Mouse (Mus musculus) forebrain, embryonic 16.5 days (tissue): ENCODE measurements around the gene Olfr56. TPM values are rescaled to one million over a fixed set of nuclear protein-coding genes. Genes with fewer than 3 reads are reported as not detected.

ENCODE experiments used
- ATAC-seq: fragments of 200-750 bp; cut with Nextera tagmentation; 2 replicates; pipeline ENCODE4 v1.8.0; 2017; ENCODE audit warnings: mild to moderate bottlenecking, moderate library complexity
- H3K27ac ChIP-seq: fragments of 300-500 bp; sonication (generic); 2 replicates; pipeline ENCODE4 v1.5.1; 2014; ENCODE audit warnings: low read length, control low read depth
- H3K27me3 ChIP-seq: fragments of 300-500 bp; sonication (generic); replicated peaks from 2 replicates; pipeline ENCODE4 v1.6.1; 2014; ENCODE audit warnings: low read length; ENCODE audit not compliant: control insufficient read depth, insufficient read depth
- H3K36me3 ChIP-seq: fragments of 300-500 bp; sonication (generic); 2 replicates; pipeline ENCODE4 v1.6.1; 2014; ENCODE audit not compliant: control insufficient read depth, insufficient read depth
- H3K4me1 ChIP-seq: fragments of 300-500 bp; sonication (generic); replicated peaks from 2 replicates; pipeline ENCODE4 v1.6.1; 2014; ENCODE audit warnings: low read length; ENCODE audit not compliant: control insufficient read depth, insufficient read depth
- H3K4me2 ChIP-seq: fragments of 300-500 bp; sonication (generic); 2 replicates; pipeline ENCODE4 v1.6.1; 2014; ENCODE audit warnings: mild to moderate bottlenecking, low read length, control low read depth
- H3K4me3 ChIP-seq: fragments of 300-500 bp; sonication (generic); replicated peaks from 2 replicates; pipeline ENCODE4 v1.5.1; 2014; ENCODE audit warnings: mild to moderate bottlenecking, low read length, control low read depth
- H3K9ac ChIP-seq: fragments of 300-500 bp; sonication (generic); replicated peaks from 2 replicates; pipeline ENCODE4 v1.6.1; 2014; ENCODE audit warnings: low read depth, low read length, control low read depth
- H3K9me3 ChIP-seq: fragments of 300-500 bp; sonication (generic); 2 replicates; pipeline ENCODE4 v1.6.1; 2016; ENCODE audit warnings: low read length; ENCODE audit not compliant: control insufficient read depth
- WGBS: fragments of 180-500 bp; shearing (Covaris S2); extraction: QIAGEN DNeasy Blood & Tissue Kit; methylation state at CpG from one replicate; pipeline ENCODE4 v1.1.7; 2014; 5-methylcytosine and 5-hydroxymethylcytosine counted together
- polyA plus RNA-seq: library from polyadenylated mRNA; unstranded; fragments of >200 nt; fragmentation: Nextera tagmentation; extraction: Ambion mirVana; gene quantifications from 2 replicates; pipeline ENCODE4 v1.2.1, GENCODE M21; 2015

Olfr56 gene
- polyA plus RNA-seq, 1 experiment from 2014 or later = not detected

DNA sequence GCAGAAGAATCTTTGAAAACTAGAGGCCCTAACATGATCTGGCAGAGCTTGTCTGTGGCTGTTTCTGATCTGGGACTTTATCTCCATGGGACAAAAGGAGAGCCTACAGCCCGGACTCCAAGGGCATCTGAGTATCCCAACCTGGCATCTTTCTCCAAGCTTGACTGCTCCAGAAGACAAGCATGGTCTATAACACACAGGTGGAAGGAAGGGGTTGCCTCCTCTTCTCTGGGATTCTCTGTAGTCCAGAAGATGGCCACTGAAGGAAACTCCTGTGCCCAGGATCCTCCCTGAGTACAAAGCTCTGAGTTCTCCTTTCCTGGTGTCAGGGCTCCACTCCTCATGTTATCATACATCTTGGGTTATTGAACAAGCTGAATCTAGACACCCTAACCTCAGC lies 101.9 kb downstream of the Olfr56 start:
- Histone ChIP-seq H3K9me3 (no peaks in the 10 kb centered on the region), H3K4me3 (no peak overlapping the region)
- 91% methylated on average over 1 of the region's 1 CpGs for WGBS

DNA sequence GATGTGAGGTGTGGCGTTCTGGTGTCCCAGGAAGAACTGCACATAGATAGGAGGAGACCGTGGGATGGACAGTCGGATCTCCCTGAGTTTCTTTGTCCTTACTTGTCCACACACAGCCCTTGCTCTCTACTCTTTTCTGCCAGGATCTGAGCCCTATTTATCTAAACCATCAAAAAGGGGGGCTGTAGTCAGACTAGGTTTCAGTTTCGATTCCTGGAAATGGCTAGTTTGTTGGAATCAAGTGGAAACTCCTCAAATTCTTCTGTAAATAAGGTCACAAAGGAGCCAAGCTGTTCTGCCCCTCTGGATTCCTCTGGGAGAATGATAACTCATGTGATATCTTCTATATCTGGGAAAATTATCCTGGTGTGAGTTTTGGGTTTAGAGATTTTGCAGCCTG lies 102.7 kb downstream of the Olfr56 start:
- no peak overlapping the region for H3K4me2 ChIP-seq
- no peak overlapping the region for H3K4me3 ChIP-seq
- no peak overlapping the region for H3K27ac ChIP-seq
- no peaks in the 10 kb centered on the region for H3K4me1 ChIP-seq
- H3K27me3 ChIP-seq = no peaks in the 10 kb centered on the region
- ATAC-seq = no peak
- H3K9ac ChIP-seq = no peak overlapping the region
- no peaks in the 10 kb centered on the region for H3K9me3 ChIP-seq
- H3K36me3 ChIP-seq = no peaks in the 10 kb centered on the region
- 89% methylated on average over 4 of the region's 4 CpGs for WGBS

More for the DNA sequence above, 101.9 kb downstream of the Olfr56 start:
- H3K4me1 ChIP-seq = no peaks in the 10 kb centered on the region
- H3K4me2 ChIP-seq = no peak overlapping the region
- H3K27ac ChIP-seq = no peak overlapping the region
- H3K27me3 ChIP-seq = no peaks in the 10 kb centered on the region
- no peak for ATAC-seq
- H3K36me3 ChIP-seq = no peaks in the 10 kb centered on the region
- H3K9ac ChIP-seq = no peak overlapping the region

DNA sequence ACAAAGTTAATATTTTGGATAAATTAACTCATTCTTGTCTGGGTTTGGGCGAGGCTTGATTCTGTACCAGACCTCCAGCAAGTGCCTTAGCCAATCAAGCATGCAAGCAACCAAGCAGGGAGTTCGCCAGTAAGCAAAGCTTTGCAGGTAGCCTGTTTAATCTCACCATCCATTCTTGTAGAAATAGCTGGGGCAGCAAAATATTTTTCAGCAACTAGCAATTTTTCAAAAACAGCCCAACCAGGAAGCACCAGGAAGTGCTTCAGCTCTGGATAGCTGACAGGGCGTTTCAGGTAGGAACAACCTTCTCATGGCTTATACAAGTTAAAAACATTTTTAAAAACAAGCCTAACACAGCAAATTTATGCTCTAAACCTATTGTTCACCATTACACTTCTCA lies 103.2 kb downstream of the Olfr56 start:
- ATAC-seq = no peak
- Histone ChIP-seq H3K27me3 (no peaks in the 10 kb centered on the region), H3K4me1 (no peaks in the 10 kb centered on the region), H3K36me3 (no peaks in the 10 kb centered on the region), H3K9me3 (no peaks in the 10 kb centered on the region), H3K4me3 (no peak overlapping the region), H3K4me2 (no peak overlapping the region), H3K9ac (no peak overlapping the region), H3K27ac (no peak overlapping the region)
- WGBS = 78% methylated on average over 3 of the region's 3 CpGs

DNA sequence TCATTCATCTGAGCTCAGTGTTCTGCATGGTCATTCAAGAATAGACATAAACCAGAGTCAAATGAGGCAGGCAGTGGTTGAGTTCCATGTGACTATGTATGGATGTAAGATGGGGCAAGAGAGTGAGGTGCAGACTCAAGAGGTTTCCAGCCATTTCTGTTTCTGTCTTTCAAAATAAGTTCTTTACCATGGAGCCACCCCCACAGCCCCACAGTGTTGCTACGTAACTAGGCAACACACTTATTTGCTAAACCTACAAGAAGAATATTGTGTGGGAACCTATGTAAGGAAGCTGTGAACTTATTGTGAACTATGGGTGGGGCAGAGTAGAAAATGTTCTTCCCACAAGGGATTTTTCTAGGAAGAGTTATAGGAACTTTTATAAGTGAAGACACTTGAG lies 104.5 kb downstream of the Olfr56 start:
- no peak overlapping the region for H3K4me3 ChIP-seq
- no peak overlapping the region for H3K4me2 ChIP-seq
- H3K27me3 ChIP-seq = no peaks in the 10 kb centered on the region
- no peak for ATAC-seq
- no peak overlapping the region for H3K27ac ChIP-seq
- H3K4me1 ChIP-seq = no peaks in the 10 kb centered on the region
- H3K9ac ChIP-seq = no peak overlapping the region
- 100% methylated on average over 1 of the region's 1 CpGs for WGBS
- H3K36me3 ChIP-seq = no peaks in the 10 kb centered on the region
- no peaks in the 10 kb centered on the region for H3K9me3 ChIP-seq

DNA sequence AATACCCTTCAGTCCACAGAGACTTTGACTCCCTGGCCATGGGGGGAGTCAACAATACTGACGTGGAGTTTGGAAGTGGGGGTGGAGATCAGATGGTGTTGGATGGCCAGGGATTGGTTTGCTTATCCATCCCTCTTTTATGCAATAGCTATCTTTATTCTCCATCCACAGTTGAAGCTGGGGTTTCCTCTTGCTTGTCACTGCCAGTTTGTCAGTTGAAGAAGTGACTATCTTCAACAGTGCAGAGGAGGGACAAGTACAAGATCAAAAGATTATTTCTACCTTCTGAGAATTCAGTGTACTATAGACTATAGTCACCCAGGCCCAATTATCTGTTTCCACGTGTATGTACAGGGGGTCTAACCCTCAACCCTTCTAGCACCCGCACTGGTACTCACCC lies 105.1 kb downstream of the Olfr56 start:
- WGBS = 84% methylated on average over 3 of the region's 3 CpGs
- Histone ChIP-seq H3K4me3 (no peak overlapping the region), H3K4me1 (no peaks in the 10 kb centered on the region), H3K36me3 (no peaks in the 10 kb centered on the region), H3K27me3 (no peaks in the 10 kb centered on the region), H3K4me2 (no peak overlapping the region), H3K27ac (no peak overlapping the region), H3K9ac (no peak overlapping the region), H3K9me3 (no peaks in the 10 kb centered on the region)
- no peak for ATAC-seq

DNA sequence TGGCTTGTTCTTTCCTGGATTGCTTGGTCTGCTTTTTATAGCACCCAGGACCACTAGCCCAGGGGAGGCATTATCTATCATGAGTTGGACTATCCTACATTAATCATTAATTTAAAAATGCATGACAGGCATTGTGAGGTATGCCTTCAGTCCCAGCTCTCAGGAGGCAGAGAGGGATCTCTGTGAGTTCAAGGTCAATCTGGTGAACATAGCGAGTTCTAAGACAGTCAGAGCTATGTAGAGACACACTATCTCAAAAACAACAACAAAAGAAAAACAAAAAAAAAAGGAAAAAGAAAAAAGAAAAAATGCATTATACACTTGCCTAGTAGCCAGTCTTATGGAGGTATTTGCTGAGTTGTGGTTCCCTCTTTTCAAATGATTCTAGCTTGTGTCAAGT lies 105.7 kb downstream of the Olfr56 start:
- no peaks in the 10 kb centered on the region for H3K36me3 ChIP-seq
- no peak for ATAC-seq
- H3K4me2 ChIP-seq = no peak overlapping the region
- H3K4me3 ChIP-seq = no peak overlapping the region
- no peak overlapping the region for H3K27ac ChIP-seq
- H3K9ac ChIP-seq = no peak overlapping the region
- WGBS = 81% methylated on average over 1 of the region's 1 CpGs
- H3K27me3 ChIP-seq = no peaks in the 10 kb centered on the region
- no peaks in the 10 kb centered on the region for H3K4me1 ChIP-seq
- H3K9me3 ChIP-seq = no peaks in the 10 kb centered on the region

DNA sequence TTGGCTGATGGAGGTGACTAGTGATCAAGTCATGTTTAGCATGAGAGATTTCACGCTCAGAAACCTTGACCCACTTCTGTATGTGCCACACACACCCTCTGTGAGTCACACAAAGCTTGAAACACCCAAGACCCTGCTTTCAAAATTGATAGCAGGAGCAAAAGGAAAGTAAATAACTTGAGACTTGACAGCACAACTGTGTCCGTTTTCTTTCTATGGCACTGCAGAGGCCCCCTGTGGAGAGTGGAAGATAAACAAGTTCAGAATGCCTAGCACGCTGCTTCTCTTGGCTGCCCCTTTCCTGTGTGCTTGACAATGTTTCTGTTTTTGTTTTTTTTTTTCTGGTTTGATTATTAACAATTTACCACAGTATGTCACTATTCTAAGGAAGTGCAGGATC lies 106.2 kb downstream of the Olfr56 start:
- Histone ChIP-seq H3K4me3 (no peak overlapping the region), H3K27me3 (no peaks in the 10 kb centered on the region), H3K4me2 (no peak overlapping the region), H3K36me3 (no peaks in the 10 kb centered on the region), H3K4me1 (no peaks in the 10 kb centered on the region), H3K9me3 (no peaks in the 10 kb centered on the region), H3K9ac (no peak overlapping the region), H3K27ac (no peak overlapping the region)
- no peak for ATAC-seq
- WGBS = 36% methylated on average over 3 of the region's 3 CpGs

DNA sequence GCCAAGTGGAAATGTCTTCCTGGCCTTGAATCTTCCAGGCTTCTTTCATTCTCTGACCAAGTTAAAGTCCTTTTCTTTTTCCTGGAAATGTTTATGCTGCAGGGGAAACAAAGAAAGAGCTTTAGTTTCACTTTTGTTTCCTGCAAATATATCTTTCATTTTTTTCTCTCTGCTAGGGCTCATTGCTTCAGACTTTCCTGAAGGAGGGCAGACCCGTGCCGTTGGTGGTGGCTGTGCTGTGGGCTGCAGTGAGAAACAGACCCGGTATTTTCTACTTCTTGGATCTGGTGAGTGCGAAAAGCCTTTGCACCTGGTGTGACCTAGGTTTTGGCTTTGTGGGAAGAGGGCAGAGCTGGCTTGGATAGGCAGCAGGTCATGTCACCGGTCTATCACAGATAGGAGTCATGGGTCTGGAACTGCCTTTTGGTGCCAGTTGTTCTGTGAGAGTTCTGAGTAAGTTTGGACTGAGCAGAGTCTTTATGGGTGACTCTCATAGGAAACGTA lies 108.2 kb downstream of the Olfr56 start:
- H3K27me3 ChIP-seq = no peaks in the 10 kb centered on the region
- H3K27ac ChIP-seq = no peak overlapping the region
- no peak overlapping the region for H3K4me2 ChIP-seq
- H3K4me3 ChIP-seq = no peak overlapping the region
- H3K4me1 ChIP-seq = no peaks in the 10 kb centered on the region
- no peak overlapping the region for H3K9ac ChIP-seq
- no peak for ATAC-seq
- no peaks in the 10 kb centered on the region for H3K36me3 ChIP-seq
- 88% methylated on average over 6 of the region's 6 CpGs for WGBS
- H3K9me3 ChIP-seq = no peaks in the 10 kb centered on the region

DNA sequence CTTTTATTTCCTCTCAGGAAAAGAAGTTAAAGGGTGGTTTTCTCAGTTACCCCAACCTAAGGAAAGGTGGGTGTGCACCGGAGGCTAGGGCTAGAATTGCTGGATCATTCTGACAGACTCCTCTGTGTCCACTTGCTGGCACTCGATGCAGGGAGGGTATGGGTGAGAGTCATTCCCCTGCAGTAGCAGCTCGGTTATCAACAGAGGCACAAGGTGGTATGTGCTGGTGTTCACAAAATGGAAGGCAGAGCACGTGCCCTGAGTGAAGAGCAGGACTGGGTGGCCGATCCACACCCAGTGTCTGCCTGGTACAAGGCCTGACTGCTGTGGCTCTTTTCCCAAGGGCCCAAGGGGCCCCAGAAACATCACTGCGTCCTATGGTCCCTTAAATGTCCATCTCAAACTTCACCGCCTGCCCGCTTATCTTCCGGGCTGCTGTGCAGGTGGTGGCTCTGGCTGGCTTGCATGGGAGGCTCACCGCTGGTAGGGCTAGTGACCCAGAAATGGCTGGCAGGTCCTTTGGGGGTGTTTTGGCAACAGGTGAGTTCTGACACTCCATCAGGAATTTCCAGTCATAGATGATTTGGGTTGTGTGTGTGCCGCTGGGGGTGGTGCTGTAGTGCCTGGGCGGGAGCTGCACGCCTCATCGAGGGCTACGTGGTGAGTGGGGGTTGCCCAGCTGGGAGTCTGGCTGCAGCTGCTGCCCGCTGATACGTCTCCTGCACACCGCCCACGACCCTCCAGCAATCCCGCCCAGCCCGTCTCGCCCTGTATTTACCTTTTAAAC lies 109.3 kb downstream of the Olfr56 start:
- Histone ChIP-seq H3K27me3 (no peaks in the 10 kb centered on the region), H3K9ac (no peak overlapping the region), H3K9me3 (no peaks in the 10 kb centered on the region), H3K4me1 (no peaks in the 10 kb centered on the region), H3K36me3 (no peaks in the 10 kb centered on the region), H3K4me3 (no peak overlapping the region), H3K27ac (no peak overlapping the region), H3K4me2 (no peak overlapping the region)
- ATAC-seq = no peak
- WGBS = 46% methylated on average over 22 of the region's 22 CpGs
